ENCODE assay signal across 18 mouse cellular contexts in the genomic region with DNA sequence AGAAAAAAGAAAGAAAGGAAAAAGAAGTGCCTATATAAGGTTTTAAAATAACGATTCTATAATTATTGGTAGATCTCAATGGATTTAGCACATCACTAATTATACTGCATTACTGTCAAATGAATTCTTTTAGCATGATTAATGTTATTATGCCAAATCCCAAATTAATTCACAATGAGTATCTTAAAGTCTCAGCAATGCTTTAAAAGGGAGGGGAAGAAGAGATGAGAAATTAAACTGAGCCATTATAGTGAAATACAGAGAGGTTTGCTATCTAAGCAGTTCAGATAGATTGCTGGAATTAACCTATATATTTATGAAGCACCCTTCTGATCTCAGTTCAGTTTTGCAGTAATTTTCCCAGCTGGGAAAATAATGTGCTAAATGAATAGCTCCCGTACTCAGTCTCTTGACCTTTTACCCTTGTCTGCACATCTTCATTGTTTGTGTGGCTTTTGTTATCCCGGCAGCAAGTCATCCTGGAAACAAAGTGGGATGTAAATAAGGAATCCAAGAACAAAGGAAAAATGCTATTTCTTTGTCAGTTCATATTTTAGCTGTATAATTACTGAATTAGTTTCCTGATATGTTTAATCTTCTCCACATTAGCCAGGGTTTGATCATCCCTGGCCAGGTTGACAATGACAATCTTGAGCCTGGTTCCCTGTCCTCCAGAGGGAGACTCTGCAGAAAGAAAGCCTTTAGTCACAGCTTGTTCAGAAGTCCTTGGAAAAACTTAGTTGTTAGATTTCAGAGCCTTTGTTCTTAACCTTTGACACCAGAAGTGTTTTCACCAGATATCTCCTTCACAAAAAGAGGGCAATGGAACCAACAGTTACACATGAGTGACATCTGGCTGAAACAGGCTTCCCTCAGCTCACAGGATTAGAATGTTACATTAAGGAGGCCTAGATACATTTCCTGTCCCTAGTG.
DNase-seq lines count a peak whose midpoint lies in the region; ATAC-seq and TF ChIP-seq lines count a peak whose summit lies in the region.
"Had no signal": no experiment of that assay in that cellular context is flagged by ENCODE, and none has a peak within 500 bp of the region (broad histone marks: within the 10 kb centered on the region; RNA-seq: fewer than 3 reads in every experiment).

No protein-coding gene starts in this region.

- no peak for ATAC-seq in forebrain, embryonic 15.5 days (replicated peaks)
- no peak for ATAC-seq in forebrain, embryonic 11.5 days (replicated peaks; ENCODE audit: low FRiP score)
- ATAC-seq in midbrain, embryonic 12.5 days (ENCODE audit: low FRiP score, low read depth), result peak; percentile 41; the same call in 1 of the 2 replicates
- ATAC-seq in forebrain, postnatal 0 days, result peak; percentile 83; the same call in 1 of the 2 replicates
- ATAC-seq: intestine, embryonic 16.5 days had no signal

- H3K4me2 ChIP-seq in forebrain, embryonic 15.5 days (replicated peaks), result no peak overlapping the region
- no peak overlapping the region for H3K4me2 ChIP-seq in forebrain, embryonic 11.5 days (ENCODE audit: low read depth, low read length, severe bottlenecking)
- no peak overlapping the region for H3K4me2 ChIP-seq in midbrain, embryonic 12.5 days (replicated peaks)
- H3K4me2 ChIP-seq in forebrain, postnatal 0 days (ENCODE audit: low read depth), result no peak overlapping the region
- H3K4me2 ChIP-seq: liver, embryonic 11.5 days had no signal

- WGBS in forebrain, embryonic 15.5 days, result 14% methylated on average over 3 of the region's 3 CpGs
- 25% methylated on average over 3 of the region's 3 CpGs for WGBS in forebrain, embryonic 11.5 days
- 27% methylated on average over 3 of the region's 3 CpGs for WGBS in midbrain, embryonic 12.5 days
- 23% methylated on average over 3 of the region's 3 CpGs for WGBS in midbrain, embryonic 10.5 days
- WGBS in forebrain, postnatal 0 days, result 20% methylated on average over 3 of the region's 3 CpGs

- no peaks in the 10 kb centered on the region for H3K4me1 ChIP-seq in forebrain, embryonic 15.5 days
- H3K4me1 ChIP-seq in forebrain, embryonic 11.5 days (replicated peaks; ENCODE audit: control insufficient read depth, insufficient read depth, low read length), result no peaks in the 10 kb centered on the region
- no peaks in the 10 kb centered on the region; the same call in 1 of the 2 replicates for H3K4me1 ChIP-seq in midbrain, embryonic 12.5 days
- peaks cover 22% of the 10 kb centered on the region for H3K4me1 ChIP-seq in midbrain, embryonic 10.5 days
- no peaks in the 10 kb centered on the region for H3K4me1 ChIP-seq in forebrain, postnatal 0 days (ENCODE audit: insufficient read depth)

- H3K27ac ChIP-seq in forebrain, embryonic 15.5 days (replicated peaks), result peak overlapping the region; percentile 56
- H3K27ac ChIP-seq in forebrain, embryonic 11.5 days (ENCODE audit: low read depth, low read length), result no peak overlapping the region
- no peak overlapping the region for H3K27ac ChIP-seq in midbrain, embryonic 12.5 days (replicated peaks)
- H3K27ac ChIP-seq in midbrain, embryonic 10.5 days (replicated peaks), result no peak overlapping the region
- H3K27ac ChIP-seq in forebrain, postnatal 0 days (ENCODE audit: low read depth, low read length), result peak overlapping the region; percentile 64
- H3K27ac ChIP-seq: embryonic facial prominence, embryonic 10.5 days; heart, adult 2 months had no signal

- no peak overlapping the region for H3K4me3 ChIP-seq in forebrain, embryonic 15.5 days
- H3K4me3 ChIP-seq in forebrain, embryonic 11.5 days (ENCODE audit: low read depth, low read length), result no peak overlapping the region
- H3K4me3 ChIP-seq in midbrain, embryonic 12.5 days, result no peak overlapping the region
- H3K4me3 ChIP-seq in midbrain, embryonic 10.5 days, result no peak overlapping the region
- no peak overlapping the region for H3K4me3 ChIP-seq in forebrain, postnatal 0 days (ENCODE audit: low read depth, low read length)
- H3K4me3 ChIP-seq: embryonic facial prominence, embryonic 10.5 days; heart, adult 2 months had no signal

- H3K9ac ChIP-seq in forebrain, embryonic 15.5 days (replicated peaks), result no peak overlapping the region
- H3K9ac ChIP-seq in forebrain, embryonic 11.5 days (ENCODE audit: low read length), result no peak overlapping the region
- H3K9ac ChIP-seq in midbrain, embryonic 12.5 days (replicated peaks), result no peak overlapping the region
- no peak overlapping the region for H3K9ac ChIP-seq in forebrain, postnatal 0 days

- TF ChIP-seq CTCF in forebrain, postnatal 0 days (IDR thresholded peaks at IDR 0.05; ENCODE audit: low read depth), result no peak

- DNase-seq in forebrain, embryonic 11.5 days (ENCODE audit: low spot score), result no peak
- no peak for DNase-seq in midbrain, embryonic 10.5 days (ENCODE audit: low spot score)
- DNase-seq in forebrain, postnatal 0 days, result no peak
- peak; percentile 43 for DNase-seq in retina, postnatal 1 day
- no peak for DNase-seq in gastrocnemius, postnatal 4 days (ENCODE audit: low spot score in 2 of 2)
- no peak for DNase-seq in adrenal gland, postnatal 10 days
- DNase-seq: adrenal gland, adult 8-10 months; cerebellum, adult 11 months; cerebellum, postnatal 10 days; gastrocnemius, postnatal 10 days; heart, adult 2 months; heart, postnatal 4 days; thymus, postnatal 14 days had no signal

- no peaks in the 10 kb centered on the region for H3K27me3 ChIP-seq in forebrain, embryonic 15.5 days
- no peaks in the 10 kb centered on the region for H3K27me3 ChIP-seq in forebrain, embryonic 11.5 days (ENCODE audit: control insufficient read depth, insufficient read depth, low read length)
- H3K27me3 ChIP-seq in midbrain, embryonic 12.5 days, result no peaks in the 10 kb centered on the region
- peaks cover 27% of the 10 kb centered on the region; the same call in 1 of the 2 replicates for H3K27me3 ChIP-seq in midbrain, embryonic 10.5 days (ENCODE audit: low read depth, poor library complexity, severe bottlenecking)
- no peaks in the 10 kb centered on the region for H3K27me3 ChIP-seq in forebrain, postnatal 0 days (ENCODE audit: insufficient read depth, low read length)

- H3K36me3 ChIP-seq in forebrain, embryonic 15.5 days, result no peaks in the 10 kb centered on the region
- H3K36me3 ChIP-seq in forebrain, embryonic 11.5 days (ENCODE audit: control insufficient read depth, insufficient read depth, low read length), result no peaks in the 10 kb centered on the region
- no peaks in the 10 kb centered on the region for H3K36me3 ChIP-seq in midbrain, embryonic 12.5 days
- no peaks in the 10 kb centered on the region for H3K36me3 ChIP-seq in midbrain, embryonic 10.5 days
- H3K36me3 ChIP-seq in forebrain, postnatal 0 days (ENCODE audit: insufficient read depth), result no peaks in the 10 kb centered on the region
- H3K36me3 ChIP-seq: embryonic facial prominence, embryonic 10.5 days had no signal

- H3K9me3 ChIP-seq in forebrain, embryonic 15.5 days, result no peaks in the 10 kb centered on the region
- no peaks in the 10 kb centered on the region for H3K9me3 ChIP-seq in forebrain, embryonic 11.5 days (ENCODE audit: control insufficient read depth, low read length)
- H3K9me3 ChIP-seq in midbrain, embryonic 12.5 days, result no peaks in the 10 kb centered on the region
- no peaks in the 10 kb centered on the region for H3K9me3 ChIP-seq in midbrain, embryonic 10.5 days (replicated peaks)
- no peaks in the 10 kb centered on the region for H3K9me3 ChIP-seq in forebrain, postnatal 0 days (ENCODE audit: low read length)
- H3K9me3 ChIP-seq: embryonic facial prominence, embryonic 10.5 days had no signal

Comparison
In these comparisons a context has a peak if more than half of its experiments do, and no peak if none do; other contexts are left out.
1. ATAC-seq: peak in midbrain, embryonic 12.5 days (single experiment) and forebrain, postnatal 0 days (single experiment); none in forebrain, embryonic 15.5 days (single experiment) and forebrain, embryonic 11.5 days (single experiment).
2. H3K27ac ChIP-seq: peak in forebrain, embryonic 15.5 days (single experiment) and forebrain, postnatal 0 days (single experiment); none in forebrain, embryonic 11.5 days (single experiment), midbrain, embryonic 12.5 days (single experiment) and midbrain, embryonic 10.5 days (single experiment).